Mouse (Mus musculus) spleen, adult 12 weeks (tissue): ENCODE measurements around the gene Akr1c14.
"Not testable (repeated sequence)": the region's sequence is repeated elsewhere in the genome, so short reads cannot be mapped to it uniquely, and the experiment has no call there.

Experiments
- DNase-seq: peaks from one replicate; pipeline ENCODE4 v3.0.0; 2022; ENCODE audit warnings: low spot score

Gene Akr1c14

DNA sequence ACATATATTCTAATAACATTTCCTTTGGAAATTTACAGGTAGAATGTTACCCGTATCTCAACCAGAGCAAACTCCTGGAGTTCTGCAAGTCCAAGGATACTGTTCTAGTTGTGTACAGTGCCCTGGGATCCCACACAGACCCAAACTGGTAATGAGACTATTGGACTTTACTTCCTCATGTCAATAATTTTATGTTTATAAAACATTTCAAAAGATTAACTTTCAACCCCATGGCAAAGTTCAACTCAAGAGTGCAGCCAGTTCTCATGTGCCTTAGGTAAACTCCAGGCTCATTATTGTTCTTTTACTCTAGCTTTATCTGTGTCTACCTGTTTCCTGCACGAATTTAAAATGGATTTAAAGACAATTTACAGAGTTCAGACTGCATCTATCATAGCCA lies at the start of gene Akr1c14:
Akr1c14 (plus strand) TSS at position 293 of the 400 bp plus-strand sequence.
- DNase-seq, result no peak

DNA sequence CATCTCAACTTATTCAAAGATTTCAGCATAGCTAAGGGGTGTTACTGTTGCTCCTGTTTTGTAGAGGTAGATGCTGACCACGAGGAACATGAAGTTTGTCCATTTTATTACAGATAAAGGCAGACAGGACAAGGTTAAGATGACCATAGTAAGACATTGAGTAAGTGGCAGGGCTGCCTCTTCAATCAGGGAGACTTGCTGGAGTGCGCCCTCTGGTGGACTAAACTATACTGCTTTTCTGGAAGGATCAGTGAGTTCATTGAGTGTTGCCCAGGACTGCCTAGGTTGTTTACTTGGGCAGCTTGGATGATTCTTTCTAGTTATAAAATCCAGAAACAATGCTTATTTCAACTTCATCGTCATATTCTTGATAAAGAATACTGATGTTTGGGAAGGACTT lies 47.1 kb upstream of the Akr1c14 start:
- peak; percentile 22 for DNase-seq

DNA sequence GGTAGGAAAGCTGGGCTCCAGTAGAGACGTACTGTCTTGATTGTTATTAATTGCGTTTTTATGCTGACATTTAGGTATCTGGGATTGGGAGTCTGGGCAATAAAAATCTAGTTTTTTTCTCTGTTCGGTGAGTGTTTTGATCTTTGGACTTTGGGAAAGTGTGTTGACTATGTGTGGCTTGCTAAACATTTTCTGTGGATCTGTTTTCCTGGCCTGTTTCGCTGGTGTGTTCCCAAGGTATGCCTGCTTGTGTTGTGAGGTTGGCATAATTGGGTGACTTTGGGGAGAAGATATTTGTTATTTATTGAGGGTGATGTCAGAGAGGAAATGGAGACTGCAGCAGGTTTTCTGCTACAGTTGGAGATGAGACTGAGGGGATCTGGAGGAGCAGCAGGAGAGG lies 38.0 kb upstream of the Akr1c14 start:
- DNase-seq, result no peak

DNA sequence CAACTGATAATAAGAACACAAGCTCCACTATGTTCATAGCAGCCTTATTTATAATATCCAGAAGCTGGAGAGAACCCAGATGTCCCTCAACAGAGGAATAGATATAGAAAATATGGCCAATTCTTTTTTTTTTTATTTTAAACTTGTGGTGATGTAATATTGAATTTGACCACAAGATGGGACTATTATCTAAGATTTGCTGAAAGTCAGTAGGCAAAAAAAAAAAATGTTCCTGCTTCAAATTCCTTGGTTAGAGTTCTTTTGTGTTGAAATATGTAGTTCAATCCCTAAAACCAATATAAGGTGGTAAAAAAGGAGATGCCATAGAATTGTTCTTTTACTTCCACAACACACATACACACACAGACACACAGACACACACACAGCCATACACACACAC lies 35.0 kb upstream of the Akr1c14 start:
- no peak for DNase-seq

DNA sequence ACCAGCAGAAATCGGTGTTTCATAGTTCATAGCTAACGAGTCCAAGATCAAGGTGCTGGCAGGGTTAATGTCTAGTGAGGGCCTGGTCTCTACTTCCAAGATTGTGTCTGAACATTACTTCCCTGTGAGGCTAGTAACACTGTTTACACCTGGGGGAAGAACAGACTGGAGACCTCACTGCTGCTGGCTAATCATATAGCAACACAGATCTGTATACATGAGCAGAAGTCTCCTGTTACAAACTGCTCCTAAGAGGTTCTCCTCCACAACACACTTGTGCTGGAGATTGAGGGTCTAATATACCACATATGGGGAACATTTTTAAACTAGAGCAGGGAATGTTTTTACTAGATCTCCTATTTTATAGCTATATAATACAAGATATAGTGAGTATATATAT lies 18.9 kb upstream of the Akr1c14 start:
- no peak for DNase-seq

DNA sequence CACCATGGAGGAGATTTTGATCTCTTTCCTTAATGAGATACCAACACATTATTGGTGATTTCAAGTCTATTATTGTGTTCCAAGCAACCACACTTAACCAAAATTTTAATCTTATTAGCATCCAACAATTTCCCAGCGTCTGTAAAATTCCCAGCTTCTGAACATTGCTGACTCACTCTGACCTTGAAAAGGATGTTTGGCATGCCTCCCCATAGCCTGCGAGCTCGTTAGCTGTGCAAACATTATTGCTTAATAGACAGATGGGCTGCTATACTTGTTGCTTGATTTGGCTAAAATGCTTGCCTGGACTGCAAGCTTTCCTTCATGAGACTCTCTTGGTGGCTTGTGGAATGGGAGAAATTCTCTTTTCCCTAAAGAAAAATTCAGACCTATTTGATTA lies 16.3 kb upstream of the Akr1c14 start:
- no peak for DNase-seq

DNA sequence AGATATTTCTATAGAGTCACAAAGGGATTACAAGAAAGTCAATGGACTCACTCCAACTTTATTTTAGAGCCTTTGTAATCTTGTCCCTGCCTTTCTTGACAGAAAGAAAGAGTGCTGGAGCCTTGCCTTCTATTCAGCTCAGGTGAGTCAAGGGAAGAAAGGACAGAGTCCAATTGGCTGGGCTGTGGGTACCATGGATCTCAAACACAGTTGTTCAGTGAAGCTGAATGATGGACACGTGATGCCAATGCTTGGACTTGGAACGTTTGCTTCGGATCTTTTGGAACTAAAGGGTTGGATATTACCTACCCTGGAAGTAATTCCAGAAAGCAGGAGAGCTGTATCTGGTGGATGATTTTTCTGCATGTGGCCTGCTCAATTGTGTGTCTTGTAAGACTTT lies 13.8 kb upstream of the Akr1c14 start:
- DNase-seq, result no peak

DNA sequence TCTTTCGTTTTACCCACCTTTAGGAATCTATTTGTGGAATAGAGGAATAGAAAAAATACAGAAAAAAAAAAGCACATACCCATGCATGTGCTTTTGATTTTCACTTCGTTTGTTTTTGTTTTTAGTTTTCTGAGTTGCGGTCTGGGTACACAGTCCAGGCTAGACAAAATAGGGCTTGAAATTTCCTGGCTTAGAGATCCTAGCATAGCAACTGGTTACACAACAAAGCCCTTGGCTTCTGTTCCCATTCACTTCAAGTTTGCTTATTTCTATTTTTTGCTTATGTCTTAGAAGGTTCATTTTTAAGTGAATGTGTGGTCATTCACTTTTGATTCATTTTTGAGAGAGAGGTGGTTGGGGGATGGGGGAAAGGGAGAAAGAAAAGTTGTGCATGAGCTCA lies 2.7 kb upstream of the Akr1c14 start:
- no peak for DNase-seq

DNA sequence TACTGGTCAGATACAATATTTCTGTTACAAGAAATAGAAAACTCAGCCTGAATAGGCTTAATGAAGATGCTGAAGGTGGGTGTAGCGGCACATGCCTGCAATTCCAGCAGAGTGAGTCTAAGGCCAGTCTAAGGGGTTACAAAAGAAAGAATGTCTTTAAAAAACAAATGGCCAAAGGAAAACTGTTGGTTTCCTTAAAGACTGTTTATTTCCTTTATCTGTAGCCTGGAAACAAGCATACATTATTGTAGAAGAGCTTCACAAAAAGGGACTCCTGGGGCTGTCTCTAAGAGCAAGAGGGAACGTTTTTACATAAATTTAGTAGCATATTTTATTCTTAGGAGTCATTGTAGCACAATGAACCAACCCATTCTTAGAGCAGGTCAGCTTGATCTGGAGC lies 2.0 kb upstream of the Akr1c14 start:
- no peak for DNase-seq

DNA sequence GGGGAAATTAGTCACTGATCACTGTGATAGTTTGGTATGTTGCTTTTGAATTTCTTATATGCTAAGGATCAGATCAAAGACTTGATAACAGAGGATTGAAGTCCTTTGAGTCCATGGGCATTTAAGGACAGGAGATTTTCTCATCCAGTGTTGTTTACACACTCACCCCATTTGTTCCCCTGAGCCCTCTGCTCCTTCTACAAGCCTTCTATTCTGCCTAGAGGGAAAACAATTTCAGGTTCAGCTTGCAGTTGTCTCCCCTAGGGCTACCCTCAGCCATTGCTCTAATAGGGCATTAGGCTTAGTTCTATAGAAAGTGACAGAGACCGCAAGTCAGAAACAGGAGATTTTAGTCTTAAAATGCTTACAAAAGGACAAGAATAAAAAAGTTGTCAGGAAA lies 585 bp upstream of the Akr1c14 start:
- DNase-seq, result no peak

DNA sequence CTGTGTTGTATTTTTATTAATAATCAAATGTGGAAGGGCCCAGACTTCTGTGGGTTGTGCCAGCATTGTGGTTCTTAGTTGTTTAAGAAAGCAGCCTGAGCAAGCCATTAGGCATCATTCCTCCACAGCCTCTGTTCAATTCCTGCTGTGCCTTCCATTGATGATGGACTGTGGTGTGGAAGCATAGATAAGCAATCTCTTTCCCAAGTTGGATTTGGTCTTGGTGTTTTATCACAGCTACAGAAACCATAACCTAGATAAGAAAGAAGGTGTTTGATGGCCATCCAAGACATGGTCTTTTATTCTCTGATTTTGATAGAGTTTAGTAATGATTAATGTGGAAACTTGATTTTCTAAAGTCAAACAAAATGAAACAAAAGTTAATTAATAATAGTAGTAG lies 844 bp downstream of the Akr1c14 start:
- DNase-seq, result no peak

DNA sequence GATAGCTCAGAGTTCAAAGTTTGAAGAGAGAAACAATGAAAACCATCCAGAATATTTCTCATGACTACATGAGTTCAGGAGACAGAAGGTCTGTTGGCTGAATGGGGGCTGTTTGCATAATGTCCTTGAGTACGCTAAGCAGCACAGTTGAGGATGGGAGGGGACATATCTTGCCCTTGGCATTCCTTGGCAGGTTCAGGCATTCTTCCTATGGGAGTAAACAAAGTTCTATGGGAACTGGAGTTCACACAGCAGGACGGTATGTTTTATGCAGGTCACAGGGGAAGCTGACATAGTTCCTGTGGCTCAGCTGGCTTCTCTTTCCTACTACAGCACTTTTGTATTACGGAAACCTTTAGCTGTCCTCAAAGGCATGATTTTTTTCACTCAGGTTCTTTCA lies 6.6 kb downstream of the Akr1c14 start:
- no peak for DNase-seq

DNA sequence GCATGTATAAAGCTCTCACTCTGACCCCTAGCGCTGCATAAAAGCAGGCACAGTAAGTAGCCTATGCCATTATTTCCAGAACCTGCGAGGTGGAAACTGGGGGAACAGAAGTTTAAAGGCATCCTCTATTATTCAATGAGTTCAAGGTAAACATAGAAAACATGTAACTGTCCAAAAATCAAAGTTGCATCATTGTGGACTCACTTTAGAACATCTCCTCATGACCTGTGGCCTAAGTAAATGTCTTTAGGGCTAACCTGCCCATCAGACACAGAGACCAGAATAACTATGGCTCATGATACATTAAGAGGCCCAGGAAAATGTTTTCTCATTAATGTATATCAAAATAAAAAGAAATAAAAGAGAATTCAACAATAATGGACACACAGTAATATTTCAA lies 7.4 kb downstream of the Akr1c14 start:
- no peak for DNase-seq

DNA sequence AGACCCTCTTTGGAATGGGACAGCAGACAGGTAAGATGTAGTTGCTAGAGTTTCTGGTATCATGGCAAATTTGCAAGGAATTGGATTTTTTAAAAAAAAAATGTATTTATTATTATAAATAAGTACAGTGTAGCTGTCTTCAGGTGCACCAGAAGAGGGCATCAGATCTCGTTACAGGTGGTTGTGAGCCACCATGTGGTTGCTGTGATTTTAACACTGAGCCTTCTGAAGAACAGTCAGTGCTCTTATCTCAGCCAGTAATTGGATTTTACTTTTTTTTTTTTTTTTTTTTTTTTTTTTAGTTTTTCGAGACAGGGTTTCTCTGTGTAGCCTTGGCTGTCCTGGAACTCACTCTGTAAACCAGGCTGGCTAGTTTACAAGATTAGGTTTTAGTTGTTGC lies 9.4 kb downstream of the Akr1c14 start:
- DNase-seq, result not testable (repeated sequence)

DNA sequence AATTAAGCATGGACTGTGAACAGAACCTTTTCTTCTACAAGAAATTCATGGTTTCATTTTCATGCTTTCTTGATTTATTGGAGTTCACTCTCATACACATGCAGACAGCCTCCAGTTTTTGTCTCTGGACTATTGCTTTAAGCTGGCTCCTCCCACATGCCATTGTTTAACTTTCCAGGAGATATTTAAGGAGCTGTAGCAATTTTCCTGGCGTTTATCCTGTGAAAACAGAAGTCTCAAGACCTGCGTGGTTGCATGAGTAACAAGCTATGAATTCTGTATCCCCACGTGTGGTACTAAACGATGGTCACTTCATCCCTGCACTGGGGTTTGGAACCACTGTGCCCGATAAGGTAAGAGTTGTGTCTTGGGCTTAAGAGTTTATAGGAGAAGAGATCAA lies 10.6 kb downstream of the Akr1c14 start:
- DNase-seq, result no peak

DNA sequence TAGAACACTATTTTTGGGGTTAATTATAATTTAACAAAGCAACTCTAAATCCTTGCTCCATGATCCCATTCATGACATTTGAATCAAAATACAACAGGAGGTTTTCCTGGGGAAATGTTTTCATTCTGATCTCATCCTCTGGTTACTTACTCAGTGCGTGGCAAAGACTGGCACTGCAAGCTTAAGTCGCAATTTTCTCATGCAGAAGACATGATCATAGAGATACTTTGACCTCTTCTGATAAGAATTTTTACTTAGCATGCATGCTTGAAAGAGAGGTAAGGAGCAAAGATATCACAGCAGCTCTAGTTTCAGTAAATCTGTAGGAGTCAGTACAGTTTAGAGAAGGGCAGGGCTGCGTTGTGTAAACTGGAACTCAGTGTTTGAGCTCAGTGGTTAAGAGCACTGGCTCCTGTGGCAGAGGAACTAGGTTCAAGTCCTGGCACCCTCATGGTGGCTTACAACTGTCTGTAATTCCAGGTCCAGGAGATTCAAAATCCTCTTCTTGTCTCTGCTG lies 11.5 kb downstream of the Akr1c14 start:
- DNase-seq, result no peak

DNA sequence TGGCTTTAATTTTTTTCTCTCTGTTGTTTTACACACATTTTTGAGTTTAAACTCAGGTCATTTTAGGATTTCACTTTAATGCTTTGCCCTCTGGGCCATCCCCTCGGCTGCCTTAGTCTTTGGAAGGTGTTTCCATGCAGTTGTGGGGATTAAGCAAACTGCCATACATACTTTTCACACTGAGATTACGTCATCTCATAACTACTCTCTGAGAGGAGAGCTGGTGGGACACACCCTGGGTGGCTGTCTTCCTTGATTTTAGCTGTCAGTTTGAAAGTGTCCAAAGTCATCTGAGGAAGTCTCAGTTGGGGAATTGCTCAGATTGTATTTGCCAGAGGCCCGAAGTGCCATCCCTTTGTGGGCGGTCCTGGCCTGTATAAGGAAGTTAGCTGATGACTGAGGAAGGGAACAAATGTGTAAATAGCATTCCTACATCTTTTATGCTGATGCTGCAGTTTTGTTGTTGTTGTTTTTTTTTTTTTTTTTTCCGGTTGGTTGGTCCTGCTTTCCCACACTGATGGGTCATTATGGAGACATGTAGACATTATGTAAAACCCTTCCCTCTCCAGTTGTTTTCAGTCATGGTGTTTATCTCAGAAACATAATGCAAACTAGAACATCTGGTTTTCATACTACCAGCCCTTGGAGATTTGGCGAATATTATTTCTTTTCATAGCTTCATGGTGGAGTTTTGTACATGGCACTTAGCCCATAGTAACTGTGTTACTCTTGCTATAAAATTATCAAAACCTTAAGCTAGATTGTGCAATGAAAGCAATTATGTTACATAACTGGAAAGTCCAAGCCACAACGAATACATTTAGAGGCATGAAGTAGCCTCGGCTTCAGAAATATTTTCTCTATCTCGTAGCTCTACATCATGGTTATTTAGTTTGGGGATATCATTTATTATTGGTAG lies 28.0 kb downstream of the Akr1c14 start:
- no peak for DNase-seq

DNA sequence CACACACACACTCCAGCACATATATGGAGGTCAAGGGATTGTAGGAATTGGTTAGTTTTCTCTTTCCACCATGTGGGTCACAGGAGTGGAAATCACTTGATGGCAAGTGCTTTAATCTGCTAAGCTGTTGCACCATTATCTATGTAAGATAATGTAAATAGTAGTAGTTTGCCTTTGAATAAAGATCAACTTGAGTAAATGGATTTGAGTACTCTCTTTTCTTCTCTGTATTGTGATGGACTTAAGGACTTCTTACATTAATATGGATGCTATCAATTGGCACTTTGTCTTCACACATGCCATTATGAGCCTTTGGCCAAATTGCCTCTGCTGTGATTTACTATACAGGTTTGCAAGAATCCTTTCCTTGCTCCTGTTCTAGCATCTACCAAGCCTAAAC lies 31.1 kb downstream of the Akr1c14 start:
- no peak for DNase-seq

DNA sequence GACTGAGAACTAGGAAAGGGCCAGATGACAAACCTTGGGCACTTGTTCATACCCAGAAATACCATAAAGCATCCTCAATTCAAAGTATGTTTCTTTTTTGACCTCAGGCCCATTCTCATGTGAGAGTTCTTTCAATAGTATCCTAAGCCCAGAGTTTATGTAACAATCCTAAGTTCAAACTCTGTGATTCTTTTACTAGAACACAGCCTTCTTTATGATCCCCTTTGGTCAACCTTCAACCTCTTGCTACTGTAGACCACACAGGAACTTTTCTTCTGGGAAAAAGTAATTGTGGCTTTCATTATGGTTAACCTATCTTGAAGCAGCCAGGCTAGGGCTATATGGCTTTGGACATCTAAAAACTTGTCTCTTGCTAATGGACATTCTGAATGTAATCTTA lies 52.9 kb downstream of the Akr1c14 start:
- no peak for DNase-seq

DNA sequence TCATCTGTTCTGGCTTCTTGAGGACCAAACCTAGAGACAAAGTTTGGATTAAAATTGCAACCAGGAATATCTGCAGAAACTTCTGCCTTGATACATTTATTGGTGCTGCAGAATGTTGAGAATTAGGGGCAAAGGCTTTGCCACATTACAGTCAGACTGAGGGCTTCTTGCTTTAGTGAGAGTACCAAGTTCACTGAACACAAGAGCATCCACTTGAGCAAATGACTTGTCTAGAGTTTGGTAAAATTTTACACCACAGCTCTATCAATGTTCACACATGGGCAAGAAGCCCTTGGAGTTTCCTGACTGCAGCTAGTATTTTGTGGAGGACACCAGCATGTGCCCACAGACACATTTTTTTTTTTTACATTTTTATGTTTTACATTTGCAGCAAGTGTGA lies 53.9 kb downstream of the Akr1c14 start:
- DNase-seq, result no peak

DNA sequence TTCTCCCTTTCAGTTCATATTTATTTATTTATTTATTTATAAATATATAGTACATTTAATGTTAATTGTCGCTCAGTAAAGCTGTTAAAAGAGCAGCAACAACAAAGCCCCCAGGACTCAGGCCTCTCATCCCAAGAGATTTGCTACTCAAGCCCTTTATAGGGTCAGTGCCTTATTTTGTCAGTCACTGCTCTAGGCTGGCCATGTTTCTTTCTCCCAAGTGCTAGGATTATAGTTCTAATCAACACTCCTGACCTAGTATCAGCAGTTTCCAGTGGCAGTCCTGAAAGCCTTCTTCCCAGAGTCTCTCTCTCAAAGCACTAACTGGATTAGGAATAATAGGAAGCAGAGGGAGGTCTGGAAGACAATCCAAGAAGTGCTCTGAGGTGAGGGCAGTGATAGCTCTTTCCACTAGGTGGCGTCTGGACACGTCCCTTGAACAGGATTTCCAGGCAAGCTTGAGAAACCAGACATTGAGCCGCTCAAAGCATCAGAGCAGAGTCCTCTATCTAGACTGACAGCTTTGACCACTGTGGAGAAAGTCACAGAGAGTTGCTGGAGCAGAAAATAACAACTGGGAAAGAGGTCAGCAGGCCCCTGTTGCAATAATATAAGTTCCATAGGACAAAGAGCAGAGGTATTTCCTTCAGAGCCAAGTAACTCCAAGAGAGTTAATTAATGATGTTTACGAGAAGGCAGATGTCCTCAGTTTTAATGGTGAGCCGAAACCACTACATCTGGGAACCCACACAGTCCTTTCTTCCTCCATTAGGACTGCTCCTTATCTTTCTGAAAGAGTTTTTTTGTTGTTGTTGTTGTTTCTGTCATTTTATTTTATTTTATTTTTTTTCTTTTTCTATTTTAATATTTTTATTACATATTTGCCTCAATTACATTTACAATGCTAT lies 61.7 kb downstream of the Akr1c14 start:
- DNase-seq, result no peak

DNA sequence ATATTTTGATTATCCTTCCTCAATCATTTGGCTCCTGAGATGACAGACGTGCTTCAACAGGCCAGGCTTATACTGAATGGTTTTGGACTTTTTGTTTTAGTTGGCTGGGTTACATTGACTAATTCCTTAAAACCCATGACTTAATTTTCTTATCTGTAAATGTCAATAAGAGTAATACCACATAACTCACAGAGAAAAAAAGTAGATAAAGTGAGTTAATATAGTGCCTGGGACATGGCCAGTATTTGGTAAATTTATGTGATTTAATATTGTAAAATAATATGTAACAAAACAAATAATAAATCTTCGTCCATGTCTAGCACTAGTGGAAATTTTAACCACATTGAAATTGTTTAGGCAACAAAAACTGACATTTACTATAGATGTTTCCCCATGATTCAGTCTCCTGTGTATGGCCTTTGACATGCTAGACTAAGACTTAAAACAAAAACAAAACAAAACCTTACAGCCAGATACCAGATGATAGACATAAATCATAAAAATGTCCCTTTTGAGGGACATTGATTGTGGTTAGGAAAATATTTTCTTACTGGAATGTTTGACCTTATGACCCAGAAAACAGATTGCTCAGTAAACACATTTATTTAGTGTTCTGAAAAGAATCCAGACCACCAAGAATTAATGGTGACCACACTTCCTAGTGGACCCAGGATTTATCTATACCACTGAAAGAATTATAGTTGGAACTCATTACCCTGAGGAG lies 70.5 kb downstream of the Akr1c14 start:
- no peak for DNase-seq
